Mouse (Mus musculus) embryo, embryonic 10 days (tissue): ENCODE measurements around the gene Ltb4r2.
A peak's percentile ranks its signal among the peaks of the same experiment; 100 is the strongest.

Source experiments
- DNase-seq: peaks from one replicate; pipeline ENCODE4 v3.0.0-alpha.2; 2015; ENCODE audit warnings: low spot score

The Ltb4r2 gene

DNA sequence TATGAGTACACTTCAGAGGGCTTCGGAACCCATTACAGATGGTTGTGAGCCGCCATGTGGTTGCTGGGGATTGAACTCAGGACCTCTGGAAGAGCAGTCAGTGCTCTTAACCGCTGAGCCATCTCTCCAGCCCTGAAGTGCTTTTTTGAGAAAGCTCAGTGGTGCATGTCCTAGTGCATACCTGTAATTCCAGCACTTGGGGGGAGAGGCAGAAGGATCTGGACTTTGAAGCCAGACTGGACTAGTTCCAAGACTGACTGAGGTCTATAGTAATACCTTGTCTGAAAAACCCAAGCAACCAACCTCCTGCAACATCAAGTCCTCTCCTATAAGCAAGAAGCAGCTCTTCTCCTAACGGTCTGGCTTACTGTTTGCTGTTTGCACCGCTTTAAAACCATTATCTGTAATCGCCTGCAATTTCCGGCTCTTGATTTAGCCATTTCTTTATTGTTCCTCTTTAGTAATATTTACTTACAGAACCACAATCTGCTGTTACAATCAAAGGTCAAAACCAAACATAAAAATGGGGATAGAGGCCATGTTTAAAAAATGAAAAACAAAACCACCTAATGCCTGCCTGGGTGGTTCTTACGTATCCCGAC, 24.0 kb upstream of the Ltb4r2 start:
- no peak for DNase-seq

DNA sequence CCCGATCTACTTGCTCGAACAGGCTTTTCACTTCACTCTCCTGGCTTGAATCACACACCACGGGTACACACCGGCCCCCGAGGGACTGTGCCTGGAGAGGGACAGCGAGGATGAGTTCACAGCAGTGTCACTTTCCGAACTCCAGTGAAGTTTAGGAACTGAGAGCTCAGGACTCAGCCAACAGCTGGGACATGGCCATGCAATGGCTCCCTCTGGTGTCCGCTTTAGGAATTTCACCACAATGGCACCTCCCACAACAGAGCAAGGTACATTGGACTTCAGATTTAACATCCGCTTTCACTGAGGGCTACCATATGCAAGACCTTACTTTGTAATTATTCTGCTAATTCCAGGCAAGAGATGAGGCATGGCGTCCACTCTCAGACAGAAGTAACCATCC, 17.5 kb upstream of the Ltb4r2 start:
- peak; percentile 91 for DNase-seq

DNA sequence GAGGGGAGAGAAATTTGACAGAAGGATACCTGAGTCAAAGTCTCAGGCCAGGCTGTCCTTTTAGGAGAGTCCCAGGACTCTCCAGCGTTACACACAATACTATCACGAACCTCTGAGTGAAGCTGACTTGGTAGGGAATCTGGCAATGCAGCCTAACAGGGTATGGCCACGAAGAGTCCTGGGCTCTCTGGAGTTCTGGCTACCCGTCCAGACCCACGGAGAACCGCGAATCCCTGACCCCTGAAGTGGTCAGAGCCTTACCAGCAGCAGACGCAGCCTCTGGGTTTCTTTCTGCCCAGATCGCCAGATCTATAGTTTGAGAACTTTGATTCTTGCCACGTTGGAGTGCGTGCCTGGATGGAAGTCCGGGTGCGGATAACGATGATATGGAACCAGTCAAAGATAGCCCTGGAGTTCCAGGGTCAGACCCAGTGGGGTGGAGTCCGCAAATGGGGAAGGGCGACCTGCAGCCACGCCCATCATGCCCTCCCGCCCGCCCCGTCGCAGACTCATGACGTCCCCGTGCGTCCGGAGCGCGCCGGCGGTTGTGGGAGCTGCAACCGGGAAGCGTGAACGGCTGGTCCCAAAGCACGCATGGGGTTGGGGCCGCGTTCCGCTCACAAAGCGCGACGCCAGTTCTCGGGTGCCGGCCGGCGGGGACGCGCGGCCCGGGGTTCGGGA, 15.9 kb upstream of the Ltb4r2 start, which contains the start of the genes Dhrs1 and Nop9:
TSS of gene Dhrs1 (minus strand) at position 511 of the 681 bp plus-strand sequence.
TSS of gene Nop9 (plus strand) at position 514 of the 681 bp plus-strand sequence.
- DNase-seq = peak; percentile 94

DNA sequence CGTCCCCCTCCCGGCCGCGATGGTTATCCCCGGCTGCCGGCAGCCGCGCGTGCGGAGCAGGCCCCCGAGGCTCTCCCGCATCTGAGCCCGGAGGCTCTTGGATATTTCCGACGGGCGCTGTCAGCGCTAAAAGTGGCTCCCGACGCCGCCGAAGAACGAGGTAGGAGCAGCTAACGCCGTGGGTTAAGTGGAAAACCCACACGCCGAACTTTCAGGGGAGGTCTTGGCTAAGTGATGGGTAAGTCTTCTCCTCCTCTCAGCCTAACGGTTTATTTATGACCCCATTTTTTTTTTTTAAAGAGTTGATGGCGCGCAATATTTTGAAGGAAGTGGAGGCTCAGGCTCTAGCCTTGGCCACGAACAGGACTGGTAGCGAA, 15.4 kb upstream of the Ltb4r2 start:
- DNase-seq = no peak

DNA sequence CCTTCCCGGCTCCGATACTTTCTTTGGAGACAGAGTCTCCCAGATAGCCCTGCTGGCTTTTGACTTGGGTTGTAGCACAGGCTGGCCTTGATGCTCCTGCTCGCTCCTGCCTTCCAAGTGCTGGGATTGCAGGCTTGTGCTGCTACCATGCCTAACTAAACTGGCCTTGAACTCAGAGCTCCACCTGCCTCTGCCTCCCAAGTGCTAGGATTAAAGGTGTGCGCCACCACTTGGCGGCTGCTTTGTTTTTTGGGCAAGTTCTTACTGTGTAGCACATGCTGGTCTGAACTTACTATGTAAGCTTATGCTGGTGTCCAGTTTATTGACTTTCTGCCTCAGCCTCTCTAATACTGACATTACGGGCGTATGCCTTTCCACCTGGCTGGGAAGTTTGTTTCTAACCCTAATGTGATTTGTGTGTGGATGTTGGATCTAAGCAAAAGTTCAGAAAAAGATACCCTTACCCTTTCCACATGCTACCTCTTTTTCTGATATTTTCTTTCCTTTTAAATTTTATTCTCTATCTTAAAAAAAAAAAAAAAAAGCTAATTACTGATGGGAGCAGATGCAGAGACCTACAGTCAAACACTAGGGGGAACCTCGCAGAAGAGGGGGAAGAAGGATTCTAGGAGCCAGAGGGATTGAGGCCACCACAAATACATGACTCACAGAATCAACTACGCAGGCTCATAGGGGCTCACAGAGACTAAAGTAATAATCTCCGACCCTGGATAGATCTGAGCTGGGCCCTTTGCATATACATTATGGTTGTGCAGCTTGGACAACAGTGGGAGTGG, 14.0 kb upstream of the Ltb4r2 start:
- no peak for DNase-seq

DNA sequence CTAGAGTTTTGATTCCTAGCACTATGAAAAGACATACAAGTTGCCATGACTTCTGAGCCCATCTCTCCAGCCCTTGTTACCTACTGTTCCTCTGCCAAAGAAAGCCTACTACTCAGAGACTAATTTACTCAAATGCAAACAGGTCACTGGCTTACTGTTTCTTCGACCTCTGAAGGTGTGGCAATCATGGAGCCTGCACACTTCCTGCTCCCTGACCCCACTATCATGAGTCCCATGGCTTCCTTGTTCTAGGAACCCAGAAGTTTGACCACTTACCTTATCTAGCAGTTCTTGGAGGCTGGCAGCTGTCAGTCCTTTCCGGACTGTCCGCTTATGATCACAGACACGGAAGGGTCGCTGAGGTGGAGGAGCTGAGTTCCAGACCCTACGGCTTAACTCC, 3.7 kb upstream of the Ltb4r2 start:
- no peak for DNase-seq

DNA sequence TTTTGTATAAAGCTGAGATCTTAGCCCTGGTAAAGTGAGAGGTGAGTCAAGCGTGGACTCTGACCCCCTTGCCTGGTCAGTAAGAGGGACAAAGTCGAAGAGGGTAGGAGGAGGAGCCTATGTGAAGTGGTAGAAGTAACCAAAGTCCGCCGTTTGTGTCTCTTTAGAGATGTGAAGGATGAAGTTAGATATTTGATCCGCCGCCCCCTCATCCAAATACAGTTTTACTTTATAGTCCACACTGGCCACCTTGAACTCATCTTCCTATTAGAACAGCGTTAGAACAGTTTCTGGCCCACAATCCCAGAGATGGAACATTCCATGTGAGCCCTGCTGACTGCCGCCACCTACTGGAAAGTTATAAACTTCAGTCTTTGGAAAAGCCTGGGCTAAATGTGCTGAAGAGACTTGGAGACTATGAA, 2.9 kb upstream of the Ltb4r2 start, which contains the start of gene Cideb:
TSS of gene Cideb (minus strand) at position 96 of the 422 bp plus-strand sequence.
- peak; percentile 80 for DNase-seq

DNA sequence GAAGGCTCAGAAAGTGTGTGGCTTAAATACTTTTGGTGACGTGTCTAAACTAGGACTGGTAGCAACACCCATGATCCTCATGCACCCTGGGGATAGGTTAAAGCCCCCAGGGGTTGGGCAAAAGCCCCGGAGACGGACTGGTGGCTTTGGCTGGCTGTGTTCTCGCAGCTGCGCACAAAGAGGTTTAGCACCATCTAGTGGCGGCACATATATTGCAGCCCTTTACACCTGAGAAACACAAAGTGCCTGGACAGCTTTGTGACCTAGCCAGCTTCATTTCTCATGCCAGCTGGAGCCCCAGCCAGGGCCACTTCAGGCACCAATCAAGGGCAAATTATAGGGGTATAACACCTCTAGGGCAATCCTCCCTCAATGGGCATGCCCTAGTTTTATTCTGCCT, 1.1 kb upstream of the Ltb4r2 start:
- peak; percentile 91 for DNase-seq

DNA sequence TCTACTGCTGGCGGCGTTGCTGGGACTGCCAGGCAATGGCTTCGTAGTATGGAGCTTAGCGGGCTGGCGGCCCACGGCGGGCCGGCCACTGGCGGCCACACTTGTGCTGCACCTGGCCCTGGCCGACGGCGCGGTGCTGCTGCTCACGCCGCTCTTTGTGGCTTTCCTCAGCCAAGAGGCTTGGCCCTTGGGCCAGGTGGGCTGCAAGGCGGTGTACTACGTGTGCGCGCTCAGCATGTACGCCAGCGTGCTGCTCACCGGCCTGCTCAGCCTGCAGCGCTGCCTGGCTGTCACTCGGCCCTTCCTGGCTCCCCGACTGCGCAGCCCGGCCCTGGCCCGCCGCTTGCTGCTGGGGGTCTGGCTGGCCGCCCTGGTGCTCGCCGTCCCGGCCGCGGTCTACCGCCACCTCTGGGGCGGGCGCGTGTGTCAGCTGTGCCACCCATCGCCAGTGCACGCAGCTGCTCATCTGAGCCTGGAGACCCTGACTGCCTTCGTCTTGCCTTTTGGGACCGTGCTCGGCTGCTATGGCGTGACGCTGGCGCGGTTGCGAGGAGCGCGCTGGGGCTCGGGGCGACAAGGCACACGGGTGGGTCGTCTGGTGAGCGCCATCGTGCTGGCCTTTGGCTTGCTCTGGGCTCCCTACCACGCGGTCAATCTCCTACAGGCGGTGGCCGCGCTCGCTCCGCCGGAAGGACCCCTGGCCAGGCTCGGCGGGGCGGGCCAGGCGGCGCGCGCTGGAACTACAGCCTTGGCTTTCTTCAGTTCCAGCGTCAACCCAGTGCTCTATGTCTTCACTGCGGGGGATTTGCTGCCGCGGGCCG, 983 bp downstream of the Ltb4r2 start:
- DNase-seq = peak; percentile 79

DNA sequence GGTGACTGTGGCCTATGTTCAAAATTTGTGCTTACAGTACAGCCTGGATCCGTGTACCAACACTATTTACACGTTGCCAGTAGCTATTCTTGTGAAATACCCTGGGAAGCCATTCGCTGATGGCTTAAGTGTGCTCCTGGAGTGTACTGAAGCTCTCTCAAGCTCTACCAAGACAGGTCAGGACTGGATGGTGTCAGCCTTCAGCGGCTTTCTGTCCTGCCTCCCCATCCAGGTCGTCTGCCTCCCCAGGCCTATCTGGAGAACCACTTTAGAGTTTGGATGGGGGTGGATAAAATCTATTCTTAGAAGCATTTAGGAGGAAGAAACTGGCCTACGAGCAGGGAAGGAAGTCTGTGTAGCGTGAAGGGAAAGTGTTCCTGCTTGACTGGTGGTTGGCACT, 1.9 kb downstream of the Ltb4r2 start:
- no peak for DNase-seq

DNA sequence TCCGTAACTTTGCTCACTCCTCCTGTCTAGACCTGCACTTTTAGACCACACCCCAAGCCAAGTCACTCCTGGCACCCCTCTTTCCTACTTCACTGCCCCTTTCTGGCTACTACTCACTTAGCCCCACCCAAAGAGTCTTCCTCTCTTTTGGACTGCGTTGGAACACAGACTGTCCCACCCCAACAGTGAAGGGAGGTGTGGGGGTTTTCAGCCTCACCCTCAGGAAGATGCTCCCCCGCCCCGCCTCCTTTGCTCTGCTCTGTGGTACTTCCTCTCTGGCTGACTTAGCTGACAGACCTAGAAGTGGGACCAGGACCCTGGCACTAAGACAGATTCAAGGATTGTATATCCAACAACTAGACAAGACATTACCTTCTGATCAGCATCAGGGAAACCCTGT, 4.5 kb downstream of the Ltb4r2 start, which contains the start of gene Ltb4r1:
TSS of gene Ltb4r1 (plus strand) at position 267 of the 400 bp plus-strand sequence.
- no peak for DNase-seq

DNA sequence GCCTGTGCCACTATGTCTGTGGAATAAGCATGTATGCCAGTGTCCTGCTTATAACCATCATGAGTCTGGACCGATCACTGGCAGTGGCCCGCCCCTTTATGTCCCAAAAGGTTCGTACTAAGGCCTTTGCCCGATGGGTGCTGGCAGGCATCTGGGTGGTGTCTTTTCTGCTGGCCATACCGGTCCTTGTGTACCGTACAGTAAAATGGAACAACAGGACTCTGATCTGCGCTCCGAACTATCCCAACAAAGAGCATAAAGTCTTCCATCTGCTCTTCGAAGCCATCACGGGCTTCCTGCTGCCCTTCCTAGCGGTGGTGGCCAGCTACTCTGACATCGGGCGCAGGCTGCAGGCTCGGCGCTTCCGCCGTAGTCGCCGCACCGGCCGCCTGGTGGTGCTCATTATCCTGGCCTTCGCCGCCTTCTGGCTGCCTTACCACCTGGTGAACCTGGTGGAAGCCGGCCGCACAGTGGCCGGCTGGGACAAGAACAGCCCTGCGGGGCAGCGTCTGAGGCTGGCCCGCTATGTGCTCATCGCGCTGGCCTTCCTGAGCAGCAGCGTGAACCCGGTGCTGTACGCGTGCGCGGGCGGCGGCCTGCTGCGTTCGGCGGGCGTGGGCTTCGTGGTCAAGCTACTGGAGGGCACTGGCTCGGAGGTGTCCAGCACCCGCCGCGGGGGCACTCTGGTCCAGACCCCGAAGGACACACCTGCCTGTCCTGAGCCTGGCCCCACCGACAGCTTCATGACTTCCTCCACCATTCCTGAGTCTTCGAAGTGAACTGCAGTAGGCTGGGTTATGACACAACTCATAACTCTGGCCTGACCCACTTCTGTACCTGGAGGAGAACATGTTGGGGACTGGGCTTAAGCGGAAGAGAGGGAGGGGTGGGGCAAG, 6.5 kb downstream of the Ltb4r2 start:
- peak; percentile 79 for DNase-seq

DNA sequence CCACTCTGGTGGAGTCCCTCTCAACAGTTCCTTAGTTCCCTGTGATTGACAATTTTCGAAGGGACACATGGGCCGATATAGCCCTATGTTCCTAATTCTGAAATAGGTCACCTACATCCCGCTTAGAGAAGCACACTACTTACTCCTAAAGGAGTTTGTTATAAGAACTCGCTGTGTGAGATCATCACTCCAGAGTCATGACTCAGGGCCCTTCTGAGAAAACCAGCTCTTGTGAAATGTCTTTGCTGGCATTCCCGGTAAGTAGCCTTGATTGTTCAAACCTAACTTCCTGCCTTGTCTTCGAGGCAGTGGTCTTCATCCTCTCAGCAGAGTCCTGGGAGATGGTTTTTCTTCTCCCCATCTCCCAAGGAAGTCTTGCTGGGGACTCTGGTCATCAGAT, 7.3 kb downstream of the Ltb4r2 start:
- no peak for DNase-seq

DNA sequence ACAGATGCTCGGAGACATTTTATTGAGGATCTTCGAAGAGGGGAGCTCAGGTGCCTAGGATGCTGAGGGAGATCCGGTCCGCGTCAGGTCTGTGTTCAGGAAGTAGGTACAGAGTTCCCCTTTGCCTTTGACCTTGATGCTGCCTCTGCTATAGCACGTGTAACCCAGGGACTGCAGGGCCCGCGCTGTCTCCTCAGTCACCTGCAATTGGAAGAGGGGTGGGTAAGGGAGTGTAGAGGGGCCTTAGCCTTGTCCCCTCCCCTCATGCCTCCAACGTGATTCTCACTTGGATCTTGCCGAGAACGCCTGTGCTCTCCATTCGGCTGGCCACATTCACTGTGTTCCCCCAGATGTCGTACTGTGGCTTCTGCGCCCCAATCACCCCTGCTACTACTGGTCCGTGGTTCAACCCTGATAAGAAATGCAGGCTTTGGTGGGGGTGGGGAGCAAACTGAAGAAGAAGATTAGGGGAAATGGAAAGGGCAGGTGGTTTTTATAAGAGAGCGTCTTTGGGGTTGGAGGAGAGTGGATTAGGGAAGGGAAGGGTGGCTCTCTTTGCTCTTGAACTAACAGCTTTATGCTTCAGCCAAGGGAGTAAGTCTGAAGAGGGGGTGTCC, 8.0 kb downstream of the Ltb4r2 start:
- DNase-seq = no peak

DNA sequence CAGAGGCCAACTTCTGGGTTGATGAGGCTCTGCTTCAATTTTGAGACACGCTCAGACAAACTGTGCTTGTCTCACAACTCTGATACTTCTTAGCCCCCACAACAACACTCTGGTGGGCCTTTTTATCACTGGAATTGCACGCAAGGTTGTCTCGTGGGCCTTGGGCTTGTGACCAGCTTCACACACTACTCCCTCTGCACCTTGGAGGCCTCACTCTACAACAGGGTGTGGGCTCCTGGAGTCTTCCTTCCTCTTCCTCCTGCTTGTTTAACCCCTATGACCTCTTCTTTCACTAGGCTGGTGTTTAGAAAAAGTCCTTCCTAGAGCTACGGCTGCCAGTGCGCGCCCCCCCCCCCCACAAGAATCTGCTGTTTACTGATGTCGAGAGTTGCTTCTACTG, 15.5 kb downstream of the Ltb4r2 start:
- DNase-seq = no peak

DNA sequence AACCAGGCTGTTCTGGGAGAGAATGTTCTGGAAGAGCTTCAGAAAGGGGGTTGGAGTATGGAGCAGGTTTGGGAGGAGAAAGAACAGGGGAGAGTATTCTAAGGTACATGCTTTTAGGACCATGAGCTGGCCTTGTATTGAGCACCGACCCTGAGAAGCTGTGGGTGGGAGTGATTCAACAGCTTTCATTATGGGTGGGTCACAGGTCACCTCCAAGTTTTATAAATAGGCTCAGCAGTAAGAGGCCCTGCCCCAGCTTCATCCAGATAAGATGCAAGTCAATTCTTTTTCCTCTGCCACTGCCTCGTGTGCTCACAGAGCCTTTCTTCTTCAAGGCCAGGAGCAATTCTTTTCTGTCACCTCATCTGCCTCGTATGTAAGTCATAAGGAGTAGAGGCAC, 15.9 kb downstream of the Ltb4r2 start:
- DNase-seq = no peak

DNA sequence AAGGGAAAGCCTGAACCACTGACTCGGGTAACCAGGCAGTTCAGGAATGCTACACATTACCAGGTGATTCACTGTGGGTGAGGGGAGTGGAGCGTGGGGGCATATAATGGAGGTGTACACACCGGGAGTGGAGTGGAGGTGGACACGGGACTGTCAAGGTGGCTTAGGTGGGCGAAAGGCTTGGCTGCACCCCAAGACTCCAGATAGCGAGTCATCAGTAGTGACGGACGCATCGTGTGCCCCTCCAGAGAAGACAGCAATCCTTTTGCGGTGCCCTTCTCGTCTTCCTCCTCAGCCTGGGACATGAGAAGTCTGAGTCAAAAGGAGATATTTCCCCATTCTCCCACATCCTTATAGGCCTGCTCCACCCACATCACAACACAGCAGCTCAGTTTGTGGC, 16.6 kb downstream of the Ltb4r2 start:
- DNase-seq = no peak

DNA sequence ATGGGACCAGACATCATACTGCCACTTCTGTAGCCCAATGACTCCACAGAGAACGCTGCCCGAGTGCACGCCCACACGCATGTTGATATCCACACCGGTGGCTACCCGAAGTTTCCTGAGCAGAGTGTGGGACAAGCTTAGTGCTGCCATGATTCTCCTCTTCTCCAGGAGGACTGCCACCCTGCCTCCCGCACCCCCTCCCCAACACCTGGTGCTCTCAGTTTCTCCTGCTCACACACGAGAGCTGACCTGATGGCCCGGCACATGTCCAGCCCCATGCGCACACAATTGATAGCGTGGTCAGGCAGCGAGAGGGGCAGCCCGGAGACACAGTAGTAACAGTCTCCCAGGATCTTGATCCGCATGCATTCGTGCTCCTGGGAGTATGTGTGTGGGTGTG, 17.5 kb downstream of the Ltb4r2 start:
- no peak for DNase-seq

DNA sequence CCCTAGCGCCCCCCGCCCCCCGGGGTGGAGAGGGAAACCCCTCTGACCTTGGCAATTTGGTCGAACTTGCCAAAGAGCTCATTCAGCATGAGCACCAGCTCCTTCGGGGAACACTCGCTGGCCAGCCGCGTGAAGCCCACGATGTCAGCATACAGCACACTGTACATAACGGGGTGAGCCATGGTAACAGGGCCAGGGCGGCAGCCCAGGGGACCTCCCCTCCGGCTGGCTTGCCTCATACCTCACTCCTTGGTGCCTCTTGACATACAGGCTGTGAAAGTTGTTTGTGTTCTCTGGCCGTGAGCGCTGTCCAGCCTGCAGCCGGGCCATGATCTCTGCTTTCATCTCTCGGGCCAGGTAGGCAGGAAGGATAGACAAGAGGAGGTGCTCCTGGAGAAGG, 18.4 kb downstream of the Ltb4r2 start:
- no peak for DNase-seq

DNA sequence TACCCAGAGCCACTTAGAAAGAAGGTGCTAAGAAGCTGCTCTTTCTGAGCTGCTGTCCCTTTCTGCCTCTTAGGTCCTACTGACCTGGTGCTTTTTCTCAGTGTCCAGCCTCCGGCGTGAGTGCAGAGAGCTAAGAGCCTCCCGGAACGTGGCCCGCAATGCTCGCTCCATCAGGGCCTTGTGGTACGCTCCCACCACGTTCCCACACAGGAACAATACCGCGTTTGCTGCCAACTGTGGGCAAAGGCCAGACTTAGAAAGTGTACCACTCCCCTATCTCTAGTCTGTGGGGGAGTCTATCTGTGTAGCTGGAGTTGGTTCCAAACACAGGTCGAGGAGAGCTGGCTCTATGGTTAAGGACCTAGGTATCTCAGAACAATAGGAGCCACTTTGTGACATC, 19.5 kb downstream of the Ltb4r2 start:
- no peak for DNase-seq

DNA sequence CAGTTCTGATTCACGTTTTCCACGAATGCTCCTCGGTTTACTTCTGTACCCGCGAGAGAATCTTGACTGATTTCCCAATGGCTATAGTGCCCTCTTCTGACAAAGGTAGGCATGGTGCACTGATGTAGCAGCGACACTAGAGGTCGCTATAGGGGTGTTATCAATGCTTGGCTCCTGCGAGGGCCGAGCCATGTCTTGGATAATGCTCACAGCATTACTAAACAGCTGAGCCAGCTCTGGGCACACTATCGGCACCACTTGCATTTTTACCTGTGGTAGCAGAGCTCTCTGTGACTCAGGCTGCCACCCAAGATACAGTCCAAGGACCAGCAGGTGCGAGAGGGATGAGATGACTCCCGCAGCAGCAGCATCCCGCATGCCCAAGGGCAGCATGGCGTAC, 20.1 kb downstream of the Ltb4r2 start:
- peak; percentile 94 for DNase-seq
